Mouse (Mus musculus) thymus, postnatal 4 days (tissue): ENCODE measurements around the gene Slc4a7.
"Not testable (repeated sequence)": the region's sequence is repeated elsewhere in the genome, so short reads cannot be mapped to it uniquely, and the experiment has no call there.

ENCODE experiments used
- DNase-seq: peaks from one replicate; pipeline ENCODE4 v3.0.0; 2021

The Slc4a7 gene

GRCm38 (mm10) chr14:14800810-14801209 lies 98.7 kb downstream of the Slc4a7 start:
- no peak for DNase-seq

DNA sequence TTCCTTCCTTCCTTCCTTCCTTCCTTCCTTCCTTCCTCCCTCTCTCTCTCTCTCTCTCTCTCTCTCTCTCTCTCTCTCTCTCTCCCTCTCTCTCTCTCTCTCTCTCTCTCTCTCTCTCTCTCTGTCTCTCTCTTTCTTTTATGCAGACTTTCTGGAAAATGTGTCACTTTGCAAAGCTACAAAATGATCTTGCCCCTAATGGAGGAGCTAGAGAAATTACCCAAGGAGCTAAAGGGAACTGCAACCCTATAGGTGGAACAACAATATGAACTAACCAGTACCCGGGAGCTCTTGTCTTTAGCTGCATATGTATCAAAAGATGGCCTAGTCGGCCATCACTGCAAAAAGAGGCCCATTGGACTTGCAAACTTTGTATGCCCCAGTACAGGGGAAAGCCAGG lies 101.0 kb downstream of the Slc4a7 start, which contains the start of gene Nek10:
TSS of gene Nek10 (plus strand) at position 301 of the 400 bp plus-strand sequence.
- DNase-seq: not testable (repeated sequence)

- DNase-seq: no peak
Measured at GRCm38 (mm10) chr14:14803921-14804517, 101.9 kb downstream of the Slc4a7 start.

DNA sequence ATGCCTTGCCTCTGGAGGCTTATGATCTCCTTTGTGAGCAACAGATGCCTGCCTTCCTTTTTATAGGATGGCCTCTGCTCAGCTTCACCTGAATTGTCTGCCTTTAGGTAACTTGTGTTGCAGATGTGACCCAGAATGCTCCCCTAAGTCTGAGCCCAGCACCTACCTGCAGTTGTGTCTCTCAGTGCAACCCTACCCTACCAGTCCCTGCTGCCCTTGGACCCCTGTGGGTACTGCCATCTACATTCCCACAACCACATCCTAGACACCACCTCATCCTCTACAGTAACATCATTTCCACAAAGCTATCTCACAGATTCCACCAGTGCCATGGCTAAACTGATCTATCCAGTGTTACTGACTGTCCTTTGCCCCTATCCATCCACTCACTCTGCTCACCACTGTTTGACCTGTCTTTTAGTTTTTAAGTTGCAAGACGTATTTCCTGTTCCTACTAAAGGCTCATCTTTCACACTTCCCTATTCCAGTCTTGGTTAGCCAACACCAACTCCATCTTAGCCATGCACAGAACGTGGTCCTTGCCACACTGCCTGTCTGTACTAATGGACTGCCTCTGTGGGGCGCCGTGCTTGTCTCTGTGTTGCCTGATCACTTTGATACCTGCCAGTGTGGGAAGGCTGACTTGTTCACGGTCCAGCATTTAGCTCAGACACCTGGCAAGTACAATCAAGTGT lies 102.6 kb downstream of the Slc4a7 start:
- DNase-seq: no peak

GRCm38 (mm10) chr14:14832520-14833240 lies 130.6 kb downstream of the Slc4a7 start:
- no peak for DNase-seq

GRCm38 (mm10) chr14:14833498-14833897 lies 131.4 kb downstream of the Slc4a7 start:
- no peak for DNase-seq

- DNase-seq: no peak
Measured at GRCm38 (mm10) chr14:14834266-14834665, 132.2 kb downstream of the Slc4a7 start.

DNA sequence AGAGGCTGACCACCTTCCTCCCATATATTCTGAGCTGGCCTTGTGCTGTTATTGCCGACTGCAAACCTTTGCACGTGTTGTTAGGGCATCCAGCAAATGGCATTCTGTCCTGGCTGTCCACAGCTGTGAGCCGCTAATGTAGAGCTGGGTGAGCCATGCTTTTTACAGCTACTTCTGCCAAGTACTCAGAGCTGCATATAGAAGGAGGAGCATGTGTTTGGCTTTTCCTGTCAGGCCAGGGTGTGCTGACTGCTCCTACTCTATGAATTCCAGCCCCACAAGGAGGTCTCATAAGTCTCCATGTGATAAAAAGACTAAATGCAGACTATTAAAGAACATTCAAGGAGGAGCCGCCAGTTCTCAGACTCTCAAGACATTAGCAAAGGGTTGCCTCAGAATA lies 135.5 kb downstream of the Slc4a7 start:
- no peak for DNase-seq

DNA sequence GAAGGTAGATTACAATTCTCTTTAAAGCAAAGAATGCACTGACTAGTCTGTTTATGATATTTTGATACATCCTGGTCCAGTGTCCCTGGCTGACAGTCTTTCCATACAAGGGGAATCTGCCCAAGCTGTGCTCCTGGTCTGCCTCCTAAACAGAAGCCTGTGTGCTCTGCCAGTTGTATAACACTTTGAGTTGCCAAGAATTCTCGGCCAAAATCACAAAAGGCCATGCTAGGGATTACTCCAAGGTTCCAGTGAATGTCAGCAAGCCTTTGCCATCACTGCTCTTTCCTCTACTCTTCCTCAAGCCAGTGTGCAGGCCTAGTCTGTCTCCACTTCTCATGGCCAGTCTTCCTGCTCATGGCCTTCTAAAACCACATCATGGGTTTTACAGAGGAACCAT lies 136.0 kb downstream of the Slc4a7 start:
- no peak for DNase-seq

GRCm38 (mm10) chr14:14842734-14843530 lies 140.9 kb downstream of the Slc4a7 start:
- DNase-seq: no peak
